Mouse (Mus musculus): Measurements from ENCODE around the gene Enah. TPM values are rescaled to one million over a fixed set of nuclear protein-coding genes. Genes with fewer than 3 reads are reported as not detected.

The Enah gene
- total and polyA plus RNA-seq, 3 experiments: 0.45 to 0.69 TPM; not detected in 1

DNA sequence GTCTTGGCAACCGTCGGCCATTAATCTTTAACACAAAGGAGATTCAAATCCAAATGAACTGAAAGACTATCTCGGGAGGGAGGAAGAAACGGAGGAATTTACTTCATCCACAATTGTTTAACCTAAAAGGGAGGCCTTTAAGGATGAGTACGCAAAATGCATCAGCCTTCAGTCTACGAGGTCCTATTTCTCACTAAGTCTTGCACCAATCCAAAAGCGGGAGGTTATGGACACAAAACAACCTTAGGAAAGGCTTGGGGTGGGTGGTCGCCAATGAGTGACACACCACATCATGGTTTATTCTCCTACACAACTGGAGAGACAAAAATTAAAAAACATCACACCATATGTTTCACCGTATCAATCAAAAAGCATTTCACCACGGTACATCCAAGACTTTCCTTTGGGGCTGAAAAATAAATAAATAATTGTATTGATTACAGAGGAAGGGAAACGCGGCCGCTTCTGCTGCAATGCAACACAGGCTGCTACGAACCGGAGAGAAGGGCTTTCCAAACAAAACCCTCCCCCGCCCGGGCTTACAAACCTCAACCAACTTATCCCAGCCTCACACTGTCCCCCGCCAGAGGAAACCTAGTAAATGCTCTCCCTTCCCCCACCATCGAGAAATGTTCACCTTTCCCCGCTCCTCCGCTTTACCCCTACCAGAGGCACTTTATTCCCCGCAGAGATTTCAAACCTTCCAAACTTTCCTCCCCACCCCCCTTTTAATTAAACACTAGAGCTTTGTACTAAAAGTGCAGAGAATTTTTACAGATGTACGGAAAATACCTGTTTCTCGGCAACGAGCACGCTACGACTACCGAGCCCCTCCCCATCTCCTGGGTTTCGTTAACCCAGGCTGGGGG lies 1.2 kb downstream of the Enah start:
- DNase-seq (ENCODE audit: low read depth, low spot score): no peak

GRCm38 (mm10) chr1:182005831-182006230 lies 14.0 kb downstream of the Enah start:
- Histone ChIP-seq H3K9me3 (replicated peaks; ENCODE audit: insufficient read depth, low read length) (no peaks in the 10 kb centered on the region), H3K27me3 (ENCODE audit: control insufficient read depth in 1 of 2, insufficient read depth in 2 of 2, low read length in 2 of 2) (peaks cover 0 to 3% of the 10 kb centered on the region in 2 experiments; a peak in 2 of 4 replicates), H3K4me3 (ENCODE audit: control insufficient read depth in 1 of 2, insufficient read depth in 1 of 2, low read depth in 2 of 2, low read length in 2 of 2) (no peak overlapping the region), H3K4me1 (ENCODE audit: control insufficient read depth in 1 of 2, insufficient read depth in 2 of 2, low read length in 2 of 2) (peaks cover 0 to 2% of the 10 kb centered on the region in 2 experiments; a peak in 1 of 4 replicates), H3K36me3 (ENCODE audit: control insufficient read depth in 1 of 2, insufficient read depth in 2 of 2, low read length in 2 of 2) (peaks cover 0 to 3% of the 10 kb centered on the region in 2 experiments; a peak in 2 of 4 replicates), H3K79me2 (ENCODE audit: control insufficient read depth, insufficient read depth, low read length, poor library complexity) (no peaks in the 10 kb centered on the region), H3K27ac (ENCODE audit: control insufficient read depth, low read depth, low read length) (no peak overlapping the region), H3K9ac (ENCODE audit: control insufficient read depth, low read depth, low read length, poor library complexity, severe bottlenecking) (no peak overlapping the region)
- peak; percentile 81 for TF ChIP-seq GATA1 (IDR thresholded peaks at IDR 0.05; ENCODE audit: low read depth, low read length)
- peak in 1 of 2 experiments; percentile 77; a peak in 2 of 4 replicates for TF ChIP-seq EP300 (IDR thresholded peaks at IDR 0.05; ENCODE audit: low read depth in 1 of 2, low read length in 2 of 2)
- TF ChIP-seq ZNF384 (IDR thresholded peaks at IDR 0.05; ENCODE audit: low read depth, low read length): peak; percentile 96
- TF ChIP-seq MXI1 (IDR thresholded peaks at IDR 0.05; ENCODE audit: low read depth, low read length): no peak
- DNase-seq (ENCODE audit: low read depth, low spot score): peak; percentile 66

More for the DNA sequence above, 1.2 kb downstream of the Enah start:
- Histone ChIP-seq H3K36me3 (ENCODE audit: control insufficient read depth in 1 of 2, insufficient read depth in 2 of 2, low read length in 2 of 2) (no peaks in the 10 kb centered on the region), H3K9ac (ENCODE audit: control insufficient read depth, low read depth, low read length, poor library complexity, severe bottlenecking) (no peak overlapping the region), H3K4me1 (ENCODE audit: control insufficient read depth in 1 of 2, insufficient read depth in 2 of 2, low read length in 2 of 2) (no peaks in the 10 kb centered on the region), H3K9me3 (replicated peaks; ENCODE audit: insufficient read depth, low read length) (no peaks in the 10 kb centered on the region), H3K4me3 (ENCODE audit: control insufficient read depth in 1 of 2, insufficient read depth in 1 of 2, low read depth in 2 of 2, low read length in 2 of 2) (no peak overlapping the region), H3K27me3 (ENCODE audit: control insufficient read depth in 1 of 2, insufficient read depth in 2 of 2, low read length in 2 of 2) (no peaks in the 10 kb centered on the region; a peak in 2 of 4 replicates), H3K79me2 (ENCODE audit: control insufficient read depth, insufficient read depth, low read length, poor library complexity) (no peaks in the 10 kb centered on the region), H3K27ac (ENCODE audit: control insufficient read depth, low read depth, low read length) (no peak overlapping the region)
- no peak for TF ChIP-seq SIN3A (IDR thresholded peaks at IDR 0.05; ENCODE audit: low read length)
- no peak for TF ChIP-seq MAFK (IDR thresholded peaks at IDR 0.05; ENCODE audit: borderline replicate concordance, low read depth, low read length)
- TF ChIP-seq TAL1 (IDR thresholded peaks at IDR 0.05; ENCODE audit: low read length): no peak
- no peak for TF ChIP-seq MEF2A (IDR thresholded peaks at IDR 0.05; ENCODE audit: extremely low read depth, insufficient replicate concordance, low read depth, low read length, poor library complexity, severe bottlenecking)
- TF ChIP-seq POLR2AphosphoS5 (IDR thresholded peaks at IDR 0.05; ENCODE audit: borderline replicate concordance, low read depth, low read length): no peak
- no peak for TF ChIP-seq GABPA (IDR thresholded peaks at IDR 0.05; ENCODE audit: low read depth, low read length)
- TF ChIP-seq MAX (IDR thresholded peaks at IDR 0.05; ENCODE audit: low read length): no peak
- no peak for TF ChIP-seq MAZ (IDR thresholded peaks at IDR 0.05; ENCODE audit: low read depth, low read length)
- TF ChIP-seq HCFC1 (IDR thresholded peaks at IDR 0.05; ENCODE audit: low read depth, low read length): no peak
- no peak for TF ChIP-seq ELF1 (IDR thresholded peaks at IDR 0.05; ENCODE audit: low read depth, low read length)
- no peak for TF ChIP-seq UBTF (IDR thresholded peaks at IDR 0.05; ENCODE audit: borderline replicate concordance, insufficient read depth, low read depth, low read length)
- no peak for TF ChIP-seq ZNF384 (IDR thresholded peaks at IDR 0.05; ENCODE audit: low read depth, low read length)
- no peak for TF ChIP-seq USF1 (IDR thresholded peaks at IDR 0.05; ENCODE audit: low read depth, low read length)
- no peak for TF ChIP-seq E2F4 (IDR thresholded peaks at IDR 0.05; ENCODE audit: borderline replicate concordance, low read depth, low read length)
- TF ChIP-seq ZKSCAN1 (IDR thresholded peaks at IDR 0.05; ENCODE audit: low read depth, low read length): no peak
- TF ChIP-seq ZMIZ1 (IDR thresholded peaks at IDR 0.05; ENCODE audit: low read depth, low read length): no peak
- no peak for TF ChIP-seq ETS1 (IDR thresholded peaks at IDR 0.05; ENCODE audit: low read depth, low read length)

All from MEL (cell line).